Mouse (Mus musculus) spleen, postnatal 14 days (tissue): Measurements from ENCODE around the gene Dlat.
"Not testable (repeated sequence)": the region's sequence is repeated elsewhere in the genome, so short reads cannot be mapped to it uniquely, and the experiment has no call there.

ENCODE experiments used
- DNase-seq, 2 experiments: peaks; one replicate each; pipeline ENCODE4 v3.0.0; 2021 to 2022; ENCODE audit warnings: low spot score in 2 of 2

Dlat gene

GRCm38 (mm10) chr9:50660431-50660830 is 851 bp upstream of the Dlat start:
- DNase-seq = peak in 1 of 2 experiments; percentile 3

DNA sequence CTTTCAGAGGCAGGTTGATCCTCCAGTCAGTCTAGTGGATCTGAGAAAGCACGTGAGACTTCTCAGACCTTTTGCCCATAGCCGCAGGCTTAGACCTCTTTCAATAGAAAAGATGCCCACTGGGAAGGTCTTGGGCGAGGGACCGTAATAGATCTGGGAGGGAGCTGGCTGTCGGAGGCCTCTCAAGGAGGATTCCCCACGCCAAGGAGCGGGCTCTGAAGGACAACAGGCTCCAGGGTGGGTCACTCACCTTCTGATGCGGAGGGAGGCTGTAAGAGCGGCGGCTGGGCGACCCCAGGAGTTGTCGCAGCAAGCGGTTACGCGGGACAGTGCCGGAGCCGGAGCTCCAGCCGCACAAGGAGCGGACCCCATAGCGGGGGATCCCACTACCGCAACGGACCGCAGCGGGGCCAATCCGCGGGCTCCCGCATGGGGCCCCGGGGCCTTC is 615 bp downstream of the Dlat start:
- no peak for DNase-seq

- no peak for DNase-seq
Observed at GRCm38 (mm10) chr9:50658391-50658790, 1.2 kb downstream of the Dlat start.

DNA sequence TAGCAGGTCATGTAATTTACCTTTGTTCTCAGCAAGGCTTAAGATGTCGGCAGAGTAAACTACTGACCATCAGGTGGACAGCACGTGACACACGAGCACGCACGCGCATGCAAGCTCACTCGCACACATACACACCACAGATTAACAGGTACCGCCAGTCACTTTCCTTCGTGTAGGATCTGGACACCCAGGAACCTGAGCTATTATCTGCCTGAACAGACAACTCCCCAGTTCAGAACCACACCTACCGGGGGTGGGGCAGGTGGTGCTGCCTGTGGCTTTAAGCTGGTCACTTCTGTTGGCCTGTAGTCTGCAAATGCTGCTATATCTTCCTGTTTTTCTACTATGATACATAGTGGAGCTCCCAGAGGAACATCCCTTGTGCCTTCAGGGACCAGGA is 9.1 kb downstream of the Dlat start:
- no peak for DNase-seq

DNA sequence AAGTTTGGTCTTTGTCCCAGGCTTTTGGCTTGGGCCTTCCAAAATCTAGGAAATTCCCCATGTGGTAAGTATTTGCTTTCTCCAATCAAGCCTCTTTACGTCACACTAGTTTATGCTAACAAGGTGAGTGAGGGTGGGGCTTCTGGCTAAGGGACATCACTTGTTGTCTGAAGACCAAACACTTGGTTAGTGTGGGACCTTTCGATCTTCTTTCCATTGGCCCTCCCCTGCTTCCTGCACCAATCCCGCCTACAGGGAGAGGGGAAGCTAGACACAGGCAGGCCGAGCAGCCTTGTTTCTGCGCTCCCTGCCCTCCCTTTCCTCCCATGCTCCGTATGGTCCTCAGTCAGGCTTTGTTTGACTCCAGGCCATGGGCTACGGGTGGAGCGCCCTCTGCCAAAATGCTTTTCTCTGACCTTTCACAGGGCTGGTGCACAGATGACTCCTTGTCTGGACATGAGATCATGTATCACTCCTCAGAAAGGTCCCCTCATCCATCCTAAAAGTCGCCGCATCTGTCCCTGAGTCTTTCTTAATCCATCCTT is 12.7 kb downstream of the Dlat start:
- no peak for DNase-seq

DNA sequence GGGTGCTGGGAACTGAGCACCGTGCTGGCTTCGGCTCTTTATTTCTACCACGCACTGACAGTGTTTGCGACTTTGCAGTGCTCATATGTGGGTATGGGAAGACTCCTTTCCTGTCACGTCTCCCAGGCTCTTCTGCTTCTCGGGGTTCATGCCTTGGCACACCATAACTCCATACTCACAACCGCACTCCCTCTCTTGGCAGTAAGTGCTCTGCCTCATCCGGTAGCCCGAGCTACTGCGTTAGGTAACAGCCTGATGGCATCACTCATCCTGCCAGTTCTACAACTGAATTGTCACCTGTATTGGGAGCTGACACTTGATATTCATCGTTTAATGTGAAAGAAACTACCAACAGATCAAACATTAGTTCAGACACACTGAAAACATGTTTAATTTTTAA is 25.3 kb downstream of the Dlat start:
- DNase-seq = no peak

- no peak for DNase-seq
Observed at GRCm38 (mm10) chr9:50633059-50633458, 26.5 kb downstream of the Dlat start.

DNA sequence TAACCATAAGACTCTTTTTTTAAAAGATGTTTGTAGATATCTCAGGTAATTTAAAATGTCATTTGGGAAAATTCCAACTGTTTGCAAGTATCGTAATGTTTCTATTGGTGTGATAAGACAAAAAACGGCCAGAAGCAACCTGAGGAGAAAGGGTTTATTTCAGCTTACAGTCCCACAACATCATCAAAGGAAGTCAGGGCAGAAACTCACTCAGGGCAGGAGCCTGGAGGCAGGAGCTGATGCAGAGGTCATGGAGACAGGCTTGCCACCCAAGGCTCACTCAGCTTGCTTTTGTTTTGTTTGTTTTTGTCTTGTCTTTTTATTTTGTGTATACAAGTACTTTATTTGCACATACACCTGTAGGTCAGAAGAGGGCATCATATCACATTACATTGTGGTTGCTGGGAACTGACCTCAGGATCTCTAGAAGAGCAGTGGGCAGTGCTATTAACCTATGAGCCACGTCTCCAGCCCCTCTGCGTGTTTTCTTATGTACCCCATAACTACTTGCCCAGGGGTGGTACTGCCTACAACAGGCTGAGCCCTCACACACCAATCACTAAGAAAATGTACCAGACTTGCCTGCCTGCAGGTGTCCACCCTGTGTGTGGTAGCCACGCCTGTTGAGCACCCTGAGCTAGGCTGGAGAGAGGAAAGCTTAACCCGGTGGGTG is 27.4 kb downstream of the Dlat start:
- no peak for DNase-seq

DNA sequence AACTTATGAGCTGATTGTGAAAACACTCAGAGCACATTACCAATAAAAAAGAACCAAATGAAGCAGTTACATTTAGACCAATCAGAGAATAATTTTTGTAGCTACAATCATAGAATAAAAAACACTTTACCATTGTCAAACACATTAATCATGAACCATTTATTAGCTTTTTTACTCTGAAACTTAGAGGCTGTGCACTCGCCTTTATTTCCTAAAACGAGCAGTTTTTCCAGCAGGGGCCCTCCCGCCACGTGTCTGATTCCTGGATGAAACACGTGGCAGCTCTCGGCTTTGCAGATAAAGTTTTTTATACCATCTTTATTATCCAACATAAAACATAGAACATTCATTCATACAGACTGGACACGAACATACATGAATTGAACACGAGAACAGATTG is 28.7 kb downstream of the Dlat start:
- DNase-seq = not testable (repeated sequence)

- DNase-seq = no peak
Observed at GRCm38 (mm10) chr9:50617794-50618330, 41.7 kb downstream of the Dlat start.

- DNase-seq = peak; percentile 76 to 88
Observed at GRCm38 (mm10) chr9:50616766-50617603, 42.6 kb downstream of the Dlat start, which contains the start of the genes Pih1d2 and Nkapd1. Pih1d2 (plus strand) TSS chr9:50617321. Nkapd1 (minus strand) TSS chr9:50617464.

DNA sequence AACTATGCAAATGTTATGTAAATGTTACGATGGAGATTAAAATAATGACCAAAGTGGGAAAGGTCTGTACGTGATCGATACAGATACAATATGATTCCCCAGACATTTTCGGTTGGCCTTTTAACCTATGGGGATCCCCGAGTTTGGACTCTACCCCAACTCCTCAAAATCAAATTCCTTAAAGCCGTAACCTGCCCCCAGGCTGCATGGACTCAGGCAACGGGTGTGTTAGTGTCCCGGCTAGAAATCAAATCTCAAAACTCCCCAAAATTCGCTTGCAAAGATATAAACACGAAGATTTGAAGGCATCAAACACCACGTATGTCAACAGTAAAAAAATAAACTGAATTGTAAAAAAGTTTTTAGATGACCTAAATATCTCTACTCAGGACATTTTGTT is 43.4 kb downstream of the Dlat start:
- DNase-seq = no peak

DNA sequence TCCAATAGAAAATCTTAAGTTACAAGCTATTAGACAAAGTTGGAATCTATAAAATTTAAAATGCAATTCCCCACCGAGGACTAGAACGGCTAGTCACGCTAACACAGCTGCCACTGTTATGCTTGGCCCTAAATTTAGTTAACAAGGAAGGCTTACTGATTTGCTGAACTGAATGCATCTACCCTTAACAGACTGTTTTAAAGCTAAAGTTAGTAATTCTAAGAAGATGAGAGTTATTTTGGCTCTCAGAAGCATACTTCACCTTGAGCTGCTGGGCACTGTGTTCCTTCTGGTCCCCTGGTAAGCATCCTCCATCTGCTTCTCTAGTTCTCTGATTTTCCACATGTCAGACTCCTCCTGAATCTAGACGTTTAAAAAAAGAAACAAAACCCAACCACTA is 47.5 kb downstream of the Dlat start:
- DNase-seq = no peak

DNA sequence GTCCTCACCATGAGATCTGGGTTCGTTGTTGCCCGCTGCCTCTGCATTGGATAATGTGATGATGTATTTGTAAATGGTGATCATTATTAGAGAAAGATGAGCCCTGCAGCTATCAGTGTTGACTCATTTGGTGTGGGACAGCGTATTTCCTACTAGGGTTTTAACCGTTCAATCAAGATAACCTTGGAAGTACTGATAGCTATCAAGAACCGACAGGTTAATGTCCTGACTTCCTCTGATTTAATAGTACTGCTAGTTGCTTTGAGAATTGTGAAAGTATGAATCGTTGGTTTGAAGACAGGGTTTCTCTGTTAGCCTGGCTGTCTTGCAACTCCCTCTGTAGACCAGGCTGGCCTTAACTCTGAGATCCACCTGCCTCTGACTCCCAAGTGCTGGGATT is 55.2 kb downstream of the Dlat start:
- DNase-seq = no peak

GRCm38 (mm10) chr9:50603998-50604324 is 55.6 kb downstream of the Dlat start:
- DNase-seq = no peak

DNA sequence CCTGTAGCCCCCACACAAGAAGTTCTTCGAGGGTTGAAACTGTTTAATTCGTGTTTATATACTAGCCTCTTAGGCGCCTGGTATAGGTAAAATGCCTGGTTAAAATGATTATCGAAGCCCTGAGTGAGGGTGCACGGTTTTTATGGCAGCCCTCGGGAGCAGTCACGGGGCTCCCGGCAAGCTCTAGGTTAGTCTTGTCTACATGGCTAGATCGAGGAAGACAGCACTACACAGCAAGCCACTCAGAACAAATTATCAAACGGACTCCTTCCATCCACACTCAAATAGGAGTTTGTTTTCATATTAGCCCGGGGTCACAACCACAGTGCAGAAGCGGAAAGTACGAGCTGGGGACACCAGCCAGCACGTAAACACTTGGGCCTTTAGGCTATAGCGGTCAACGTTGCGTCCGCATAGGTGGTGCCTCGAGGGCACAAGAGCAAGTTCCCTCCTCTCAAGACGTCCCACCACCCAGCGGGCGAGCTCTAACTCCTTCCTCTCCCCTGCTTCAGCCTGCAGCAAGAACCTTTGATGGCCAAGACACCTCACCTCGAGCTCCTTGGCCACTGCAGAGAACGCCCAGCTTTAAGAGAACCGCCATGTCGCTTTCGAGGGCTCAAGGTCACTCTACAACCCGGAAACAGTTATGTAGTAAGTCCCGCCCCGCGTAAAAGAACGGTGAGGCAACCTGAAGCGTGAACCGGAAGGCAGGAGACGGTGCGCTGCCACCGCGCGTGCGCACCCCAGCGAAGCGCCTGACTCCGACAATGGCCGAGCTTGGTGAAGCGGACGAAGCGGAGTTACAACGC is 56.2 kb downstream of the Dlat start, which contains the start of the genes Sdhd and Timm8b:
Gene Sdhd (minus strand): TSS at position 624 of the 809 bp plus-strand sequence.
Gene Timm8b (plus strand): TSS at position 722 of the 809 bp plus-strand sequence.
- DNase-seq = peak; percentile 85 to 90

GRCm38 (mm10) chr9:50602055-50602845 is 57.3 kb downstream of the Dlat start:
- no peak for DNase-seq

GRCm38 (mm10) chr9:50601536-50601935 is 58.0 kb downstream of the Dlat start:
- DNase-seq = no peak

GRCm38 (mm10) chr9:50596973-50597372 is 62.6 kb downstream of the Dlat start:
- DNase-seq = no peak

- DNase-seq = no peak
Observed at GRCm38 (mm10) chr9:50594794-50595417, 64.7 kb downstream of the Dlat start.
